Mouse (Mus musculus) liver, embryonic 13.5 days (tissue): ENCODE data around the gene Catsper2. TPM values are rescaled to one million over a fixed set of nuclear protein-coding genes. Genes with fewer than 3 reads are reported as not detected.

Experiments used
- ATAC-seq: fragments of 200-750 bp; cut with Nextera tagmentation; 2 replicates; pipeline ENCODE4 v1.8.0; 2017; ENCODE audit warnings: low read depth, mild to moderate bottlenecking, moderate number of reproducible peaks, moderate library complexity
- DNase-seq: peaks from one replicate; pipeline ENCODE4 v3.0.0; 2022
- H3K27ac ChIP-seq: fragments of 300-500 bp; sonication (generic); 2 replicates; pipeline ENCODE4 v1.5.1; 2015; ENCODE audit warnings: moderate library complexity, mild to moderate bottlenecking, inconsistent platforms
- H3K27me3 ChIP-seq: fragments of 300-500 bp; sonication (generic); 2 replicates; pipeline ENCODE4 v1.6.1; 2015; ENCODE audit warnings: mild to moderate bottlenecking, inconsistent platforms
- H3K36me3 ChIP-seq: fragments of 300-500 bp; sonication (generic); 2 replicates; pipeline ENCODE4 v1.6.1; 2015; ENCODE audit warnings: mild to moderate bottlenecking, inconsistent platforms
- H3K4me1 ChIP-seq: fragments of 300-500 bp; sonication (generic); replicated peaks from 2 replicates; pipeline ENCODE4 v1.6.1; 2015; ENCODE audit warnings: inconsistent platforms
- H3K4me2 ChIP-seq: fragments of 300-500 bp; sonication (generic); 2 replicates; pipeline ENCODE4 v1.6.1; 2015; ENCODE audit warnings: inconsistent platforms, mild to moderate bottlenecking, moderate library complexity
- H3K4me3 ChIP-seq: fragments of 300-500 bp; sonication (generic); replicated peaks from 2 replicates; pipeline ENCODE4 v1.5.1; 2015; ENCODE audit warnings: mild to moderate bottlenecking, inconsistent platforms
- H3K9ac ChIP-seq: fragments of 300-500 bp; sonication (generic); 2 replicates; pipeline ENCODE4 v1.6.1; 2015; ENCODE audit warnings: mild to moderate bottlenecking, inconsistent platforms
- H3K9me3 ChIP-seq: fragments of 300-500 bp; sonication (generic); replicated peaks from 2 replicates; pipeline ENCODE4 v1.6.1; 2016; ENCODE audit warnings: inconsistent platforms
- WGBS: fragments of 180-500 bp; shearing (Covaris S2); methylation state at CpG from one replicate; pipeline ENCODE4 v1.1.7; 2015; ENCODE audit not compliant: insufficient replicate concordance; 5-methylcytosine and 5-hydroxymethylcytosine counted together
- polyA plus RNA-seq: library from polyadenylated mRNA; unstranded; fragments of >200 nt; fragmentation: Nextera tagmentation; extraction: Ambion mirVana; gene quantifications from 2 replicates; pipeline ENCODE4 v1.2.1, GENCODE M21; 2015

The Catsper2 gene
- polyA plus RNA-seq, 1 experiment from 2014 or later = 0.76 TPM

DNA sequence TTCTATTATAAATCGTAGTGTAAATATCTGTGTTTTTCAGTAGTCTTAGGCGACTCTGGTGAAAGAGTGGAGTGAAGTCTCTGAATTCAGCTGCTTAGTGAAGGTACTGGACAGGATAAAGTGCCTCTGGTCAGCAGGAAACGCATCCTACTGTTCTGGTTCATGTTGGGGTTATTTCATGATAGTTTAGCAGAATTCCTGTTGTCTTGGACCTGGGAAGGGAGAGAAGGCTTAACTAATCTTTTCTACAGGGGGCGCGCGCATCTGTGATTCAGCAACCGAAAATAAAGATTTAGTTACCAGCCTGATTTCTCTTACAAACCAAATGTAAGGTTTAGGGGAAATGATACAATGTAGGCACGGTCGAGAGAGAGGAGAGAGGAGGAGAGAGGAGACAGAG lies 34.5 kb upstream of the Catsper2 start:
- no peaks in the 10 kb centered on the region for H3K9me3 ChIP-seq
- ATAC-seq = no peak
- peak overlapping the region; percentile 95 for H3K4me2 ChIP-seq
- peak overlapping the region; percentile 75 for H3K9ac ChIP-seq
- H3K4me1 ChIP-seq = peaks cover 47% of the 10 kb centered on the region
- 15% methylated on average over 9 of the region's 9 CpGs for WGBS
- peak overlapping the region; percentile 100 for H3K4me3 ChIP-seq
- H3K27me3 ChIP-seq = peaks cover under 1% of the 10 kb centered on the region; the same call in 1 of the 2 replicates
- peak overlapping the region; percentile 88 for H3K27ac ChIP-seq
- no peak for DNase-seq
- H3K36me3 ChIP-seq = peaks cover 19% of the 10 kb centered on the region

DNA sequence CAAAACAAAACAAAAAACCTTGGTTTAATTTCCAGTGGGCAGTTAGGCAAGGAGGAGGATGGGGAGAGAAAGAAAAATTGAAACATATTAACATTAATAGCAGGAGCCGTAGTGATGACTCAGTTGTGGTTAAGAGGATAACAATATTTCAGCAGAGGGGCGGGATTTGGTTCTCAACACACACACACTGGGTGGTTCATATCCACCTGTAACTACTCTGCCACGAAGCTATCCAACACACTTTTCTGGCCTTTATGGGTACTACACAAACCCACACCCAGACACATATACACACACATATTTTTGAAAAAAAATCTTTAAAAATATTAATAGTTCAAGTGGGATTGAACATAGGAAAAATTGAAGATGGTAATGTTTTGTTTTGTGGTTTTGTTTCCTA lies 33.4 kb upstream of the Catsper2 start:
- Histone ChIP-seq H3K4me2 (no peak overlapping the region), H3K9ac (no peak overlapping the region), H3K36me3 (peaks cover 9% of the 10 kb centered on the region), H3K27ac (no peak overlapping the region), H3K4me3 (no peak overlapping the region), H3K27me3 (peaks cover 6% of the 10 kb centered on the region), H3K4me1 (peaks cover 48% of the 10 kb centered on the region), H3K9me3 (no peaks in the 10 kb centered on the region)
- 26% methylated on average over 3 of the region's 3 CpGs for WGBS
- DNase-seq (no peak), ATAC-seq (no peak)

DNA sequence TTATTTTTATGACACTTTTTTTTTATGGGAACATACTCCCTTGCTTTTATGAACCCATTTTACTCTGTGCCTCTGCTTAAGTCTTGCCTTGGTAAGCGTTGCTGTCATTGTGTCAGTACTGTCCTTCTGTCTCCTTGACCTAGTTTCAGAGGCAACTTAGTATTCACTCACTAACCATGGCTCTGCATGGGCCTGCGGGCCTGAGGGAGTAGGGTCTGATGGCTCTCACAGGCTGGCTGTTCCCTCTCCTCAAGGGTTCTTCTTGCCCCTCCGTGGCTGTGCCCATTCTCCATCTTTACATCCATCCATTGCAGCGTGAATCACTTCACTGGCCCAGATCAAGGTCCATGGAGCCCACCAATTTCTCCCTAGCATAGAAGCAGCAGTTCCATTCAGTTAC lies 32.9 kb upstream of the Catsper2 start:
- Histone ChIP-seq H3K27ac (no peak overlapping the region), H3K27me3 (peaks cover 11% of the 10 kb centered on the region), H3K9me3 (no peaks in the 10 kb centered on the region), H3K4me1 (peaks cover 51% of the 10 kb centered on the region), H3K9ac (no peak overlapping the region), H3K4me3 (no peak overlapping the region), H3K4me2 (no peak overlapping the region), H3K36me3 (peaks cover 7% of the 10 kb centered on the region)
- ATAC-seq (no peak), DNase-seq (no peak)
- WGBS = 71% methylated on average over 4 of the region's 4 CpGs

DNA sequence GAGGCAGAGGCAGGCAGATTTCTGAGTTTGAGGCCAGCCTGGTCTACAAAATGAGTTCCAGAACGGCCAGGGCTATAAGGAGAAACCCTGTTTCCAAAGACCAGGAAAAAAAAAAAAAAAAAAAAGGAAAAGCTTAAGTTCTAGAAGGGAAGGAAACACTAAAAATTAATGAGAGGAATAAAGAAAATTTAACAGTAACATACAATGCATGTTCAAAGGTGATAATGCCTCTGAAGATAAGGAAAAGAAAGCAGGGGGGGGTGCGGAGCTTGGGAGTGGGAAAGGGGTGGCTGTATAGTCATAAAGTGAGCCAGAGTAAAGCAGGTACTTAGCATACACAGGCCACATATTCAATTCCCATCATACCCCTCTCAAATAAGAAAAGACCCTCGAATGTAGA lies 31.5 kb upstream of the Catsper2 start:
- H3K9ac ChIP-seq = no peak overlapping the region
- no peak overlapping the region for H3K4me3 ChIP-seq
- no peak overlapping the region for H3K27ac ChIP-seq
- ATAC-seq (no peak), DNase-seq (no peak)
- H3K4me2 ChIP-seq = no peak overlapping the region
- H3K9me3 ChIP-seq = no peaks in the 10 kb centered on the region
- H3K4me1 ChIP-seq = peaks cover 39% of the 10 kb centered on the region
- peaks cover 19% of the 10 kb centered on the region for H3K27me3 ChIP-seq
- no peaks in the 10 kb centered on the region for H3K36me3 ChIP-seq
- 50% methylated on average over 3 of the region's 3 CpGs for WGBS

DNA sequence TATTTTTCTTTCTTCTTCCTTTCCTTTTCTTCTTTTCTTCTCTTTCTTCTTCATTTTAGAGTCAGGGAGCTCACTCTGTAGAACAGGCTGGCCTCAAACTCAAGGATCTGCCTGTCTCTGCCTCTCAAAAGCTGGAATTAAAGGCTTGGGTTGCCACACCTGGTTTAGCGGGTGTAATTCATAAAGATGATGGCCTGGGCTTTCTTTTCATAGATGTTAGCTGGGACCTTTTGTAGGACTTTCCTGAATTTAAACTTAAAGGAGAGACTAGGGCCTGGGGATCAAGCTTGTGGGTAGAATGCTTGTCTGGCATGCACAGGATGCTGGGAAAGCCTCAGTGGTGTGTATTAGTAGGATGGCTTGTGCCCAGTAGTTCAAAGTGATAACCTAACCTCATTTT lies 30.6 kb upstream of the Catsper2 start, which contains the start of gene Ell3:
Gene Ell3 (minus strand): TSS at position 101 of the 400 bp plus-strand sequence.
- Histone ChIP-seq H3K27ac (no peak within 1 kb of the TSS), H3K9ac (peak within 1 kb of the TSS; percentile 68; the same call in 1 of the 2 replicates), H3K4me2 (peak within 1 kb of the TSS; percentile 86), H3K9me3 (no peaks in the 10 kb centered on the region), H3K36me3 (no peaks in the 10 kb centered on the region), H3K4me3 (peak within 1 kb of the TSS; percentile 60), H3K27me3 (peaks cover 19% of the 10 kb centered on the region), H3K4me1 (peaks cover 36% of the 10 kb centered on the region)
- DNase-seq (no peak), ATAC-seq (no peak)
- 66% methylated on average over 1 of the region's 1 CpGs for WGBS

DNA sequence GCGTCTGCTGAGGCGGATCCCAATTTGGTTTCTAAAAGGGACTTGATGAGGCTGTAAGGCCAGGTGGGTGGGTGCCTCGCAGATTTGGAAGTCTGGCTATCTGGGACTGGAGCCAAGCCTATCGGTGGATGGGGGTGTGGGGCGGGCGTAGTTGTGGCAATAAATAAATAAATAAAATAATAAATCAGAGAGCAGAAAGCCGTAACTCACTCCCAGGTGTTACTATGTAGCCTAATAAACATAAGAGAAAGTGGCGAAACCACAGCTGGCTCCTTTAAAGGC lies 29.4 kb upstream of the Catsper2 start:
- 0 out of 2 replicates have a peak overlapping the region, but pooled peaks have one; percentile 11 for H3K27ac ChIP-seq
- ATAC-seq (peak; percentile 11), DNase-seq (no peak)
- 26% methylated on average over 8 of the region's 8 CpGs for WGBS
- peak overlapping the region; percentile 60 for H3K4me3 ChIP-seq
- peaks cover 30% of the 10 kb centered on the region for H3K4me1 ChIP-seq
- peaks cover 19% of the 10 kb centered on the region for H3K27me3 ChIP-seq
- H3K9ac ChIP-seq = peak overlapping the region; percentile 68
- peak overlapping the region; percentile 86 for H3K4me2 ChIP-seq
- peaks cover 8% of the 10 kb centered on the region for H3K36me3 ChIP-seq
- no peaks in the 10 kb centered on the region for H3K9me3 ChIP-seq

DNA sequence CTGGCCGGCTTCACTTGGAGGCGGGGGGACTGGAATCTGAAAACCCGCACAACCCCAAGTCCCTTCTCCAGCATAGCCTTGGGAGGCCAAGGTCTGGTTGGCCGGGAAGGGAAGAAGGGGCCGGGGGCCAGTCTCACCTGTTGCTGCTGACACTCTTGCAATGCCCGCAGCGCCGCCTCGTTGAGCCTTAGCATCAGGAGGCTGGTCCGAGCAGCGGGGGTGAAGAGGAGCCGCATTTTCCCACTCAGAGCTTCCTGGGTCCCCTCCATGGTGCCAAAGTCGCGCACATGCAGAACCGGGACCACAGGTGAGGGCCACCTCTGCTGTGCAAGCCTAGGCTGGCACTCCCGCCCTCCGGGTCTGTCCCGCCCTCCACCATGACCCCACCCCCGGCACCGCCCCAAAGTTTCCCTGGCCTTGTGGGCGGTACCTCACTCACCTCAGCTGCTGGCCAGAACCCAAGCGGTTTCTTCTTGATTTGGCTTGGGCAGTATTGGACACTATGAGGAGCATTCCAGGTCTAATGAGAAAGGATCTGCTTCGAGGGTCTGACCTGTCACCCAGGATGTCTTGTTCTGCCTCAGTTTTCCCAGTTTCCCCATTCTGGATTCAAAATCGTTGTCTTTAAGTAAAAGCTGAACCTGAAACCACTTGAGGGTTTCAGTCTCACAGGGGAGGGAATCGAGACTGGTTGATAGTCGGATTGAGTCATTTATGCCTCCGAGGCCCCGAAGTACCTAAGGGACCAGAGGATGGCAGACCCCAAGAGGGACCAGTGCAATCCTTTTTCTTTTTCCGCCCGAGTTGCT lies 28.9 kb upstream of the Catsper2 start:
- 3% methylated on average over 30 of the region's 30 CpGs for WGBS
- Histone ChIP-seq H3K4me3 (peak overlapping the region; percentile 60), H3K4me1 (peaks cover 25% of the 10 kb centered on the region), H3K27ac (0 out of 2 replicates have a peak overlapping the region, but pooled peaks have one; percentile 11), H3K4me2 (peak overlapping the region; percentile 86), H3K9ac (peak overlapping the region; percentile 68), H3K27me3 (peaks cover 19% of the 10 kb centered on the region), H3K36me3 (peaks cover 13% of the 10 kb centered on the region), H3K9me3 (no peaks in the 10 kb centered on the region)
- ATAC-seq = peak; percentile 96
- peak; percentile 72 for DNase-seq

DNA sequence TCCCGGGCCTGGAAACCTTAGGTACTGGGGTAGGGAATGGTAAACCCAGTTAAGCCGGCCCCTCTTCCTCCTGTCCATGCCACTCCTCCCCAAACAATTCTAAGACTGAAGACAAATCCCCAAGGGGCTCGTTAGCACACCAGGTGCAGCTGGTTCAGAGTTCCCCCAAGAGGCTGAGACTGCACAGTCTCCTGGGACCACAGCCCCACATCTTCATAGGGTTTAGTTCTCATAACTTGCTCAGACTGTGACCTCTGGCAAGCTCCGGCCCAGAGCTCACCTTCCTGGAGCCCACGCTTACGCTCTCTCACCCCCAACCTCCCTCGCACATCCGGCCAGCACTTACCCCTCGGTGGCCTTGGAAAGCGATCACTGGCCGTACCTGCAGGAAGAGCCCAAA lies 28.2 kb upstream of the Catsper2 start:
- H3K9ac ChIP-seq = peak overlapping the region; percentile 68; the same call in 1 of the 2 replicates
- H3K27ac ChIP-seq = no peak overlapping the region
- peaks cover 25% of the 10 kb centered on the region for H3K4me1 ChIP-seq
- peak overlapping the region; percentile 60 for H3K4me3 ChIP-seq
- DNase-seq = no peak
- 0 out of 2 replicates have a peak, but pooled peaks have one; percentile 3 for ATAC-seq
- peak overlapping the region; percentile 86 for H3K4me2 ChIP-seq
- H3K36me3 ChIP-seq = peaks cover 20% of the 10 kb centered on the region
- H3K9me3 ChIP-seq = no peaks in the 10 kb centered on the region
- peaks cover 19% of the 10 kb centered on the region for H3K27me3 ChIP-seq
- WGBS = 20% methylated on average over 11 of the region's 11 CpGs

DNA sequence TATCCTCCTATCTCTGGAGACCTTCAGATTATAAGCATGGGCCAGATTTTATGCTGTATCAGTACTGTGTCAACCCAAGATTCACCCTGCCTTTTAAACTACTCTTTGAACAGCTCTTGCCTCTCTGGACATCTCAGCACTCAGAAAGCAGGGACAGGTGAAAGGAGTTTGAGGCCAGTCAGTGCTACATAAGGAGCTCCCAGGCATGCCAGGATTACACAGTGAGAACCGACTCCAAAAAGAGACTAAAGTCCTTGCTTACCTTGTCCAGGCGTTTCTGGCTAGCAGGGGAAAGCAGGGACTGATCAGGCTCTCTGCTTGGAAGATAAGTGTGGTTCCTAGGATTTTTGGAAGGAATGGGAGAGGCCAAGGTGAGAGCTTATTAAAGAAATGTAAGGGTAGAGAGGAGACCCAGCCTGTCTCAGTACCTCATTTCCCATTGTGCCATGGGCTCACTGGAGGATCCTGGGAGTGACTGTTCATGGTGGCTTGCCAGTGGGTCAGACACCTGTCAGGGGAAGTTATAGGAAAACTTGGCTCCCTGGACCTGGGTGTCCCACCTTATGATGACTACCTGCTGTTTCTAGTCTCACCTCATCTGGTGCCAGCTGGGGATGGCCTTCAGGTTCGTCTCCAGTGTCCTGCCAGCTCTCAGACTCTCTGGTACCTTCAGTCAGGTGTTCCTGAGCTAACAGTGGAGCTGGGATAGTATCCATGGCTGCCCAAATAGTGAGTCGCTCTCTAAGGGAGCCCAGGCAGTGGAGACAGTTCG lies 27.4 kb upstream of the Catsper2 start:
- H3K9me3 ChIP-seq = no peaks in the 10 kb centered on the region
- DNase-seq = no peak

DNA sequence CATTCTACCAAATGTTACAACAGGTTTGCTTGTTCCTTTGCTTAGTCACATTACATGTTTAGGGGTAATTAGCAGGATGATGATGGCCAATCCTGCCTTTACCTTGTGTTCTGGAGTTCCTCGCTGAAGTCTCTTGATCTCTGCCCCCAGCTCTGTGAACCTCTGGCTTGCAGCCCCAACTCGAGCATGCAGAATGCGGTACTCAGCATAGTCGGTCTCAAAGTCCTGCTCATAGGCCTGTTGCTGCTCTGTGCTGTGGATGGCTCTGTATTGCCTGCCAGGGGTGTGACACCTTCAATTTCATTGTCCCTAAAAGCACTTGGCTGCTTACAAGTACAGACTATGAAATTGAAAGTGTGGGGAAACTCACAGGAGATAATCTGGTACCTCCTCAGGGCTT lies 26.2 kb upstream of the Catsper2 start:
- Histone ChIP-seq H3K4me3 (no peak overlapping the region), H3K9me3 (no peaks in the 10 kb centered on the region), H3K27ac (no peak overlapping the region), H3K36me3 (peaks cover 38% of the 10 kb centered on the region), H3K27me3 (peaks cover 19% of the 10 kb centered on the region), H3K4me1 (peaks cover 19% of the 10 kb centered on the region), H3K9ac (no peak overlapping the region), H3K4me2 (no peak overlapping the region)
- ATAC-seq (no peak), DNase-seq (no peak)
- 59% methylated on average over 4 of the region's 4 CpGs for WGBS

More for the DNA sequence above, 27.4 kb upstream of the Catsper2 start:
- Histone ChIP-seq H3K4me1 (peaks cover 25% of the 10 kb centered on the region), H3K27me3 (peaks cover 19% of the 10 kb centered on the region), H3K4me3 (no peak overlapping the region), H3K36me3 (peaks cover 25% of the 10 kb centered on the region), H3K4me2 (0 out of 2 replicates have a peak overlapping the region, but pooled peaks have one; percentile 86), H3K27ac (no peak overlapping the region), H3K9ac (no peak overlapping the region)
- WGBS = 45% methylated on average over 5 of the region's 5 CpGs
- ATAC-seq = no peak

DNA sequence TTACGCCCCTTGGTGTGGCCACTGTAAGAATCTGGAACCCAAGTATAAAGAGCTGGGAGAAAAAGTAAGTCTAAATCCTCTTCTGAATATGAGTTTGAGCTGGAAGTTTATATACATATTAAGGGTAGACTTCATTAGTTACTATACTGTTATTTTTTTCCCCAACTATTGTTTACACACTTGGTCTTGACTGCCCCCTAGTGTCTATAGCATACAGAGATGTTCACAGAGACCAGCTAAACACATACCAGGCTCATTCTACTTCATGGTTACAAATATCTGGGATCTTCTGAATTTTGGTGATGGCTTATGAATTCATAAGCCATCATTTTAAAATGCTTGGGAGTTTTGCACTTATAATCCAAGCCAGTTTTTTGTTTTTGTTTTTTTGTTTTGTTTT lies 21.3 kb upstream of the Catsper2 start:
- H3K27me3 ChIP-seq = no peaks in the 10 kb centered on the region
- no peak overlapping the region for H3K9ac ChIP-seq
- no peaks in the 10 kb centered on the region for H3K9me3 ChIP-seq
- 90% methylated on average over 1 of the region's 1 CpGs for WGBS
- no peak overlapping the region for H3K27ac ChIP-seq
- no peaks in the 10 kb centered on the region for H3K4me1 ChIP-seq
- no peak for ATAC-seq
- no peak overlapping the region for H3K4me2 ChIP-seq
- peaks cover 84% of the 10 kb centered on the region for H3K36me3 ChIP-seq
- no peak overlapping the region for H3K4me3 ChIP-seq
- DNase-seq = no peak
